Mouse (Mus musculus): ENCODE measurements around the gene Sin3a. TPM values are rescaled to one million over a fixed set of nuclear protein-coding genes. Genes with fewer than 3 reads are reported as not detected.

Gene Sin3a
- polyA plus RNA-seq, 1 experiment from 2014 or later = 32.4 TPM

- 1% methylated on average over 33 of the region's 54 CpGs for WGBS
- Histone ChIP-seq H3K27ac (replicated peaks; ENCODE audit: low read depth, low read length) (peak overlapping the region; percentile 98), H3K9ac (ENCODE audit: low read depth, low read length) (peak overlapping the region; percentile 83), H3K27me3 (replicated peaks; ENCODE audit: control insufficient read depth, insufficient read depth, low read length) (no peaks in the 10 kb centered on the region), H3K36me3 (ENCODE audit: control insufficient read depth, insufficient read depth, low read length) (no peaks in the 10 kb centered on the region), H3K4me2 (ENCODE audit: low read depth, low read length) (peak overlapping the region; percentile 85), H3K4me1 (ENCODE audit: control insufficient read depth, insufficient read depth, low read length) (peaks cover 19% of the 10 kb centered on the region), H3K9me3 (ENCODE audit: control insufficient read depth, low read length) (no peaks in the 10 kb centered on the region), H3K4me3 (ENCODE audit: low read depth, low read length) (peak overlapping the region; percentile 94)
- ATAC-seq (ENCODE audit: low read depth) = peak; percentile 80
- DNase-seq (ENCODE audit: low spot score) = peak; percentile 100
Measured at GRCm38 (mm10) chr9:57072989-57073789, 1.3 kb downstream of the Sin3a start.

- DNase-seq (ENCODE audit: low spot score) = no peak
Measured at GRCm38 (mm10) chr9:57073790-57074094, 1.9 kb downstream of the Sin3a start.

GRCm38 (mm10) chr9:57074171-57074821 lies 2.5 kb downstream of the Sin3a start:
- Histone ChIP-seq H3K27me3 (replicated peaks; ENCODE audit: control insufficient read depth, insufficient read depth, low read length) (no peaks in the 10 kb centered on the region), H3K9ac (ENCODE audit: low read depth, low read length) (peak overlapping the region; percentile 75), H3K9me3 (ENCODE audit: control insufficient read depth, low read length) (no peaks in the 10 kb centered on the region), H3K27ac (replicated peaks; ENCODE audit: low read depth, low read length) (peak overlapping the region; percentile 90), H3K4me1 (ENCODE audit: control insufficient read depth, insufficient read depth, low read length) (peaks cover 19% of the 10 kb centered on the region), H3K4me2 (ENCODE audit: low read depth, low read length) (peak overlapping the region; percentile 80), H3K36me3 (ENCODE audit: control insufficient read depth, insufficient read depth, low read length) (no peaks in the 10 kb centered on the region), H3K4me3 (ENCODE audit: low read depth, low read length) (peak overlapping the region; percentile 94)
- DNase-seq (ENCODE audit: low spot score) (peak; percentile 50), ATAC-seq (ENCODE audit: low read depth) (no peak)
- 5% methylated on average over 21 of the region's 21 CpGs for WGBS

More at GRCm38 (mm10) chr9:57073790-57074094, 1.9 kb downstream of the Sin3a start:
- under 1% methylated on average over 15 of the region's 15 CpGs for WGBS
- Histone ChIP-seq H3K27ac (replicated peaks; ENCODE audit: low read depth, low read length) (peak overlapping the region; percentile 90), H3K4me2 (ENCODE audit: low read depth, low read length) (peak overlapping the region; percentile 80), H3K9ac (ENCODE audit: low read depth, low read length) (peak overlapping the region; percentile 75), H3K4me1 (ENCODE audit: control insufficient read depth, insufficient read depth, low read length) (peaks cover 19% of the 10 kb centered on the region), H3K27me3 (replicated peaks; ENCODE audit: control insufficient read depth, insufficient read depth, low read length) (no peaks in the 10 kb centered on the region), H3K4me3 (ENCODE audit: low read depth, low read length) (peak overlapping the region; percentile 94), H3K9me3 (ENCODE audit: control insufficient read depth, low read length) (no peaks in the 10 kb centered on the region), H3K36me3 (ENCODE audit: control insufficient read depth, insufficient read depth, low read length) (no peaks in the 10 kb centered on the region)
- no peak for ATAC-seq (ENCODE audit: low read depth)

- no peaks in the 10 kb centered on the region for H3K9me3 ChIP-seq (ENCODE audit: control insufficient read depth, low read length)
- H3K9ac ChIP-seq (ENCODE audit: low read depth, low read length) = peak overlapping the region; percentile 75
- H3K27ac ChIP-seq (replicated peaks; ENCODE audit: low read depth, low read length) = peak overlapping the region; percentile 90
- H3K36me3 ChIP-seq (ENCODE audit: control insufficient read depth, insufficient read depth, low read length) = no peaks in the 10 kb centered on the region
- WGBS = 7% methylated on average over 17 of the region's 17 CpGs
- peak overlapping the region; percentile 94 for H3K4me3 ChIP-seq (ENCODE audit: low read depth, low read length)
- peaks cover 19% of the 10 kb centered on the region for H3K4me1 ChIP-seq (ENCODE audit: control insufficient read depth, insufficient read depth, low read length)
- peak; percentile 86 for DNase-seq (ENCODE audit: low spot score)
- no peaks in the 10 kb centered on the region for H3K27me3 ChIP-seq (replicated peaks; ENCODE audit: control insufficient read depth, insufficient read depth, low read length)
- peak overlapping the region; percentile 80 for H3K4me2 ChIP-seq (ENCODE audit: low read depth, low read length)
- no peak for ATAC-seq (ENCODE audit: low read depth)
Measured at GRCm38 (mm10) chr9:57074822-57075603, 3.2 kb downstream of the Sin3a start.

- Histone ChIP-seq H3K4me1 (ENCODE audit: control insufficient read depth, insufficient read depth, low read length) (peaks cover 15% of the 10 kb centered on the region), H3K27me3 (replicated peaks; ENCODE audit: control insufficient read depth, insufficient read depth, low read length) (no peaks in the 10 kb centered on the region), H3K9me3 (ENCODE audit: control insufficient read depth, low read length) (no peaks in the 10 kb centered on the region), H3K36me3 (ENCODE audit: control insufficient read depth, insufficient read depth, low read length) (no peaks in the 10 kb centered on the region), H3K4me2 (ENCODE audit: low read depth, low read length) (peak overlapping the region; percentile 80), H3K27ac (replicated peaks; ENCODE audit: low read depth, low read length) (peak overlapping the region; percentile 99), H3K9ac (ENCODE audit: low read depth, low read length) (peak overlapping the region; percentile 91), H3K4me3 (ENCODE audit: low read depth, low read length) (peak overlapping the region; percentile 94)
- peak; percentile 86 for ATAC-seq (ENCODE audit: low read depth)
- peak; percentile 100 for DNase-seq (ENCODE audit: low spot score)
- under 1% methylated on average over 32 of the region's 43 CpGs for WGBS
Measured at GRCm38 (mm10) chr9:57075681-57076381, 4.0 kb downstream of the Sin3a start.

- WGBS = 1% methylated on average over 22 of the region's 72 CpGs
- DNase-seq (ENCODE audit: low spot score) (peak; percentile 94), ATAC-seq (ENCODE audit: low read depth) (peak; percentile 7)
- Histone ChIP-seq H3K4me2 (ENCODE audit: low read depth, low read length) (peak overlapping the region; percentile 80), H3K27ac (replicated peaks; ENCODE audit: low read depth, low read length) (peak overlapping the region; percentile 99), H3K4me1 (ENCODE audit: control insufficient read depth, insufficient read depth, low read length) (peaks cover 10% of the 10 kb centered on the region; the same call in 1 of the 2 replicates), H3K36me3 (ENCODE audit: control insufficient read depth, insufficient read depth, low read length) (no peaks in the 10 kb centered on the region), H3K4me3 (ENCODE audit: low read depth, low read length) (peak overlapping the region; percentile 94), H3K9ac (ENCODE audit: low read depth, low read length) (peak overlapping the region; percentile 91), H3K9me3 (ENCODE audit: control insufficient read depth, low read length) (no peaks in the 10 kb centered on the region), H3K27me3 (replicated peaks; ENCODE audit: control insufficient read depth, insufficient read depth, low read length) (no peaks in the 10 kb centered on the region)
Measured at GRCm38 (mm10) chr9:57076701-57077660, 5.1 kb downstream of the Sin3a start.

- Histone ChIP-seq H3K4me1 (ENCODE audit: control insufficient read depth, insufficient read depth, low read length) (peaks cover 3% of the 10 kb centered on the region; the same call in 1 of the 2 replicates), H3K4me2 (ENCODE audit: low read depth, low read length) (no peak overlapping the region), H3K27me3 (replicated peaks; ENCODE audit: control insufficient read depth, insufficient read depth, low read length) (no peaks in the 10 kb centered on the region), H3K4me3 (ENCODE audit: low read depth, low read length) (no peak overlapping the region), H3K36me3 (ENCODE audit: control insufficient read depth, insufficient read depth, low read length) (peaks cover 10% of the 10 kb centered on the region), H3K9me3 (ENCODE audit: control insufficient read depth, low read length) (no peaks in the 10 kb centered on the region), H3K27ac (replicated peaks; ENCODE audit: low read depth, low read length) (no peak overlapping the region), H3K9ac (ENCODE audit: low read depth, low read length) (no peak overlapping the region)
- 80% methylated on average over 3 of the region's 3 CpGs for WGBS
- no peak for DNase-seq (ENCODE audit: low spot score)
- no peak for ATAC-seq (ENCODE audit: low read depth)
Measured at GRCm38 (mm10) chr9:57082236-57082635, 10.4 kb downstream of the Sin3a start.

Data from embryonic facial prominence, embryonic 14.5 days (tissue).